Mouse (Mus musculus) cerebellum, adult 2 months (tissue): ENCODE data around the gene Cnr2.

Experiments
- CTCF ChIP-seq: fragments of 200-500 bp; IDR thresholded peaks from 2 replicates; pipeline ENCODE4 v1.5.1; 2011; ENCODE audit warnings: low read depth, mild to moderate bottlenecking, control low read depth, low read length, moderate library complexity, borderline replicate concordance; ENCODE audit not compliant: insufficient read depth
- POLR2A ChIP-seq: fragments of 200-500 bp; IDR thresholded peaks from 2 replicates; pipeline ENCODE4 v1.6.1; 2011; ENCODE audit warnings: low read length, control low read depth, borderline replicate concordance; ENCODE audit not compliant: insufficient read depth

GRCm38 (mm10) chr4:135847581-135847980 lies 47.6 kb upstream of the Cnr2 start:
- TF ChIP-seq CTCF (no peak), POLR2A (no peak)
